Mouse (Mus musculus) cortical plate, adult 2 months (tissue): ENCODE measurements around the gene Gm49369. TPM values are rescaled to one million over a fixed set of nuclear protein-coding genes. Genes with fewer than 3 reads are reported as not detected.

Experiments
- H3K27ac ChIP-seq: fragments of 200-500 bp; 2 replicates; pipeline ENCODE4 v1.5.1; 2012; ENCODE audit warnings: low read length, control low read depth, inconsistent platforms; ENCODE audit not compliant: insufficient read depth
- H3K4me1 ChIP-seq: fragments of 200-500 bp; 2 replicates; pipeline ENCODE4 v1.6.1; 2011; ENCODE audit warnings: low read length; ENCODE audit not compliant: control insufficient read depth, insufficient read depth
- H3K4me3 ChIP-seq: fragments of 200-500 bp; 2 replicates; pipeline ENCODE4 v1.5.1; 2011; ENCODE audit warnings: mild to moderate bottlenecking, low read length, control low read depth; ENCODE audit not compliant: insufficient read depth
- CTCF ChIP-seq: fragments of 200-500 bp; IDR thresholded peaks from 2 replicates; pipeline ENCODE4 v1.5.1; 2011; ENCODE audit warnings: mild to moderate bottlenecking, control low read depth, low read length; ENCODE audit not compliant: insufficient read depth; ENCODE audit errors: extremely low read depth
- POLR2A ChIP-seq: fragments of 200-500 bp; IDR thresholded peaks from 2 replicates; pipeline ENCODE4 v1.6.1; 2011; ENCODE audit warnings: mild to moderate bottlenecking, low read length, control low read depth; ENCODE audit not compliant: insufficient read depth; ENCODE audit errors: extremely low read depth
- polyA plus RNA-seq: library from polyadenylated mRNA; depleted of rRNA; stranded (reverse); fragments of >200 nt; gene quantifications from 2 replicates; pipeline ENCODE4 v1.2.3, GENCODE M21; 2012

Gm49369 gene
- polyA plus RNA-seq, 1 experiment, result 1.4 TPM

GRCm38 (mm10) chr7:142375261-142375724, 7.2 kb downstream of the Gm49369 start:
- H3K4me1 ChIP-seq, result 0 out of 2 replicates have a peak, but pooled peaks cover 2% of the 10 kb centered on the region
- peak overlapping the region; percentile 60 for H3K27ac ChIP-seq
- TF ChIP-seq CTCF, result no peak
- TF ChIP-seq POLR2A, result no peak
- H3K4me3 ChIP-seq, result no peak overlapping the region

DNA sequence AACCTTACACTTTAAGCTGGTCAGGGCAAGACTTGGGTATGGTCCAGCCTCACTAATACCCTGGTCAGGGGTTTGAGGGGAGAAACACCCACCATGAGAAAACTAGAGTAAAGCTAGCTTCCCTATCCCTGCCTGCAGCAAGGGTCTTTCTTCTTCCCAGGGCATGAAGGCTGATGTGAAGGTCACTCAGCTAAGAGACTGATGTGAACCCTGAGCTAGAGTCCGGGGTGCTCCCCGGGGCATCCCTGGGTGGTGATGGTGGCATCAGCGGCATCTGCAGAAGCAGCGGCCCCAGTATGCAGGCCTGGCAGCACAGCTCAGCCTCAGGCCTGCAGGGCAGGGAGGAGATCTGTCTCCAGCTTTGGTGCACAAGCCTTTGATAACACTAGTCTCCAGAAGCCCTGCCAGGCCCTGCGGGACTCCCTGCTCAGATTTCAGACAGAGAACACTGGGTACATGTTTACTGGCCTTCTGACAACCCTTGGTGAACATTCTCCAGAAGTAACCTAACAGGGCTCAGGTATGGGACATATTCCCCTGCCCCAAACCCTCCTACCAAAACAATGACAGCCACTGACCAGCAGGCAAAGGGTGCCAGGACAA, 8.0 kb downstream of the Gm49369 start:
- Histone ChIP-seq H3K27ac (no peak overlapping the region), H3K4me3 (no peak overlapping the region)
- TF ChIP-seq CTCF, result no peak
- no peak for TF ChIP-seq POLR2A

DNA sequence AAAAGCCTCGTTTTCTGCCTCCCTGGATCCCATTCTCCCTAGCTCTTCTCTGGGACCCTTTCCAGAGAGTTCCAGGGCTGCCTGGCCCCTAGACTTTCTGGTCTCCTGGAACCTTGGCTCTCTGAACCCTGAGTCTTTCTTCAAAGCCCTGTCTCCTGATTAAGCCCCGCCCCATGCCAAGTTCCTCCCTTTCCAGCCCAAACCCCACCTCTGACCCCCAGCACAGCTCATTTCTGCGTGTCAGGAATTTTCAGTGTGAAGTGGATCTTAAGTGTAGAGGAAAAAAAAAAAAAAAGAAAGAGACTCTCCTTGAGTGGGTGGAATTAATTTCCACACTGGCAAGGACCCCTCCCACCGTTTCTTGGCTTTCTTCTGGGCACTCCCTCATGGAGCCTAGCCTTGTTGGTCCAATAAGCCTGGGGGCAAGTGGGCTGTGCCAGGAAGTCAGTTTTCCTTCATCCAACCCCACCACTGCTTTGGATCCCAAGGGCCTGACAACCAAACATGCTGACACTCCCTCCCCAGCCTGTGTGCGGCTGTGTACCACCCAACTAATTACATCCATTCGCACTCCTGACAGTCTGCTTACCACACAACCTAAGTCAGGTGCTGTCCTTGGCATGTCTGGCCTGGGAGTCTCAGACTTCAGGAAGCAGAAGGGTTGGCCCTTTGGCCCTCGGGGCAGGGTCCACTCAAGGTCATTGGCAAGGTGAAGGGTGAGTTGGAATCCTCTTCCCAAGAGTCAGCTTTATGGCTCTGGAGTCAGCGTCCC, 8.6 kb downstream of the Gm49369 start, which contains the start of gene Ifitm10:
Gene Ifitm10 (minus strand): TSS at position 113 of the 772 bp plus-strand sequence.
- Histone ChIP-seq H3K27ac (no peak within 1 kb of the TSS), H3K4me3 (peak within 1 kb of the TSS; percentile 74; the same call in 1 of the 2 replicates)

More for the DNA sequence above, 8.0 kb downstream of the Gm49369 start:
- H3K4me1 ChIP-seq, result 0 out of 2 replicates have a peak, but pooled peaks cover 2% of the 10 kb centered on the region

GRCm38 (mm10) chr7:142373039-142373438, 9.4 kb downstream of the Gm49369 start:
- 0 out of 2 replicates have a peak, but pooled peaks cover 2% of the 10 kb centered on the region for H3K4me1 ChIP-seq
- H3K27ac ChIP-seq, result no peak overlapping the region
- no peak for TF ChIP-seq CTCF
- TF ChIP-seq POLR2A, result no peak
- no peak overlapping the region; the same call in 1 of the 2 replicates for H3K4me3 ChIP-seq

More for the DNA sequence above, 8.6 kb downstream of the Gm49369 start, which contains the start of gene Ifitm10:
- TF ChIP-seq CTCF (no peak), POLR2A (no peak)
- H3K4me1 ChIP-seq, result 0 out of 2 replicates have a peak, but pooled peaks cover 2% of the 10 kb centered on the region

DNA sequence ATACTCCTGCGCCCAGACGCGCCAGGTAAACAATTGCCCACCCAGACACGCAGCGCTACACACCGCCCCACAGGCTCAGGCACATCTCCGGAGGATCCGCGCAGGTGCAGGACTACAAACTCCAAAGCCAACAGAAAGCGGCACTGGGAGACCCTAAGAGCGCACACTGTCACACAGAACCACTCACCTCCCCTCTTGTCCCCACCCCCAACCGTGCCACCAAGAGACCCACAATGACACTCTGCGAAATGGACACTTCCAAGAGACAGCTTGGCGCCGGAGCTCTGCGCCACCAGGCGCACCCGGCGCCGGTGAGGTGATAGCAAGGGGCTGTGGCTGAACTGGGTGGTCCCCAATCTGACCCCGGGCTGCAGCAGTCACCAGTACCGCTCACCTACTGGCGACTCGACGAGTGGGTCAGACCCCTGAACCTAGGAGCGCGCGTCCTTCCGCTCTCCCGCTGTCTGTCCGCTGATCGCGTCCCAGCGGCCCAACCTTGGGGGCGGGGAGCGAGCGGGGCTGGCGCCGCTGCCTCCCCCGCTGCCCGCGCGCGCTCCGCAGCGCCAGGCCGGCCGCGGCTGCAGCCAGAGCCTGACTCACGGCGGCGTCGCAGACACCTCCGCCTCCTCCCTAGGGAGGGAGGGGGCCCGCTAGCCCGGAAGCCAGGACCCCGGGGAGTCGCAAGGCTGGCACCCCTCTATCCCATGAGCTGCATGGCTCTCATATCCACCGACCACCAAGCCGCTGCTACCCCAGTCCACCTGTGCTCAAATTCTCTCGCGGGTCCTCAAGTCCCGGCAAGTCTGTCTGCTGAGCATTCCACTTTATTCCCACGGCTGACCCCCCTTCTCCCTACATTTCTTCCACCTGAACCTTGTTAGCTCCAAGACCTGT, 10.5 kb downstream of the Gm49369 start:
- peak overlapping the region; percentile 74 for H3K4me3 ChIP-seq
- peak overlapping the region; percentile 61 for H3K27ac ChIP-seq
- TF ChIP-seq CTCF (no peak), POLR2A (no peak)
- 0 out of 2 replicates have a peak, but pooled peaks cover 2% of the 10 kb centered on the region for H3K4me1 ChIP-seq

DNA sequence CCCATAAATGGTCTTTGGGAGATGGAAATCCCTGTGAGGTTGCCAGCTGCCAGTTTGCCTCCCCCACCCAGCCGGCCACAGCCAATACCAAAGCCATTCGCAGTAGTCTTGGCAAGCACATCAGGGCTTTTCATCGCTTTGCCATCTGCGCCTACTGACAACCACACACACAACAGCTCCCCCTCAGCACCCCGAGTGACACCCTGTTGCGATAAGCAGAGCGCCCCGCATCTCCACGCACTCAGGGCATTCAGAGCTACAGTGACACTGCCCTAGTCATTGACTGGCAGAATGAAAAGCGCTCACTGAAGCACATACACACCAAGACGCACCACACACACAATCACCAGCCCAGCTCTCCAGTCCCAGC, 11.1 kb downstream of the Gm49369 start:
- 0 out of 2 replicates have a peak, but pooled peaks cover 2% of the 10 kb centered on the region for H3K4me1 ChIP-seq
- H3K4me3 ChIP-seq, result peak overlapping the region; percentile 74
- TF ChIP-seq POLR2A (no peak), CTCF (no peak)
- H3K27ac ChIP-seq, result peak overlapping the region; percentile 45; the same call in 1 of the 2 replicates

DNA sequence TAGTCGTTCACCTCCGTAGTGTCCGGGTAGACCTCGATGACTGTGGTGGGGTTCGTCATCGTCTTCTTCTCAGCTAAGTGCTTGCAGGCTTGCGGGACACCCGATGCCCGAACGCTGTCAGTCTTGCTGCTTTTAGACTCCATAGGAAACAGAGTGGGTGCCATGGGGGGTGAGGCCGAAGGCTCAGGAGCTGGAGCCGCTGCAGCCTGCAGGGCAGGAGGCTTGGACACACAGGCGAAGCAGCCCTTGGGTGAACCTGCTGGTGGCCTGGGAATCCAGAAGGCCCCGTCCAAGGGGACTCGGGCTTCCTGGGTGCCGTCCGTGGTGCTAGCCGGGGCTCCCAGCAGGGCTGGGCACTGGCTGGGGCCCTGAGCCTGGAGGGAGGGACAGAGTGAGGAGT, 11.5 kb downstream of the Gm49369 start:
- Histone ChIP-seq H3K4me3 (peak overlapping the region; percentile 74; the same call in 1 of the 2 replicates), H3K27ac (peak overlapping the region; percentile 45; the same call in 1 of the 2 replicates), H3K4me1 (0 out of 2 replicates have a peak, but pooled peaks cover 2% of the 10 kb centered on the region)
- no peak for TF ChIP-seq POLR2A

- no peak for TF ChIP-seq CTCF
- TF ChIP-seq POLR2A, result no peak
- Histone ChIP-seq H3K27ac (no peak overlapping the region), H3K4me3 (no peak overlapping the region), H3K4me1 (0 out of 2 replicates have a peak, but pooled peaks cover 2% of the 10 kb centered on the region)
These were observed 12.6 kb downstream of the Gm49369 start for GRCm38 (mm10) chr7:142369820-142370219.

- H3K27ac ChIP-seq, result no peak overlapping the region
- H3K4me1 ChIP-seq, result no peaks in the 10 kb centered on the region
- TF ChIP-seq CTCF (no peak), POLR2A (no peak)
- H3K4me3 ChIP-seq, result no peak overlapping the region
These were observed 13.6 kb downstream of the Gm49369 start for GRCm38 (mm10) chr7:142368856-142369255.
